Mouse (Mus musculus): ENCODE results near the gene Pde3a.
"Not testable (repeated sequence)": the region's sequence is repeated elsewhere in the genome, so short reads cannot be mapped to it uniquely, and the experiment has no call there.

Gene Pde3a

DNA sequence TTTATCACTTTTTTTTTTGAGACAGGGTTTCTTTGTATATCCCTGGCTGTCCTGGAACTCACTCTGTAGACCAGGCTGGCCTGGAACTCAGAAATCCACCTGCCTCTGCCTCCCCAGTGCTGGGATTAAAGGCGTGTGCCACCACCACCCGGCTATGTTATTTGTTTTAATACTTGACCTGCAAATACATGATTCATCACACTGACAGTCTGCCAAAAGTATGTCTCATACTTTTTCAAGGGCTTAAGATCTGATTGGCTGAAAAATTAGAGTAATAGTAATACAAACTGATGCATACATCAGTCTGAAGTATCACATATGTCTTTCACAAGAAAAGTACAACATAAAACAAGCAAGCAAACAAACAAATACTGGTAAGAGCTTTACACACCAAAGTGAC lies 78.1 kb downstream of the Pde3a start:
- not testable (repeated sequence) for DNase-seq (ENCODE audit: low read depth, low spot score)

DNA sequence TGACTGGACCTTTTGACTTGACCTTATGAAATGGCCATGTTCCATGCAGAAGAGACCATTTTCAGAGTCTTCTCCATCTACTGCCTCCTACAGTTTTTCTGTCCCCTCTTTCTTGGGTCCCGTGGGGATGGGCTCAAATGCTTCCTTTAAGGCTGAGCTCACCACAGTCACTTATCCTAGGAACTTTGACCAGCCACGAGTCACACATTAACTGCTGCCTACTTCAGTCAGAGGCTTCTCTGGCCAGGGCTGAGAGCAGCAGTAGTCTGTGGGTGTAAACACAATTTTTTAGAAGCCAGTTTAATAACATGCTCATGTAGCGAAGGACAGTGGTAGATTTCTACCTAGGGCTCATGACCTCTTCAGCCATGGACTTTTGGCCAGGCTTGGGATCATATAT lies 79.0 kb downstream of the Pde3a start:
- DNase-seq (ENCODE audit: low read depth, low spot score) = no peak

DNA sequence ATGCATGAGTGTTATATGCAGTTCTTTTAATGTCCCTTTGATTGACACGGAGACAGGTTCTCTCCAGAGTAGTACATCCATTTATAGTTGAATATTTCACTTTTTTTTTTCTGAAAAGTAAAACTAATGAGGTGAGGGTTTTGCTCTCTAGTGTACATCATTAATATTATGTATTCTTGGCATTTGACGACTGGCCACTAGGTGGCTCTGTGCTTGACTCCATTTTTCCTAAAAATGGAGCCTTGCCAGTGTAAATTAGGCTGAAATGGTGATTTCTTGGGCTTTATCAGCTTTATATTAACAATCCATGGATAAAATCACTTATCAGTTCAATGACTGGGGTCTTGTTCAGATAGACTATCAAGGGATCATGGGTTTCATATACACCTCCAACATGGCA lies 82.4 kb downstream of the Pde3a start:
- no peak for DNase-seq (ENCODE audit: low read depth, low spot score)

DNA sequence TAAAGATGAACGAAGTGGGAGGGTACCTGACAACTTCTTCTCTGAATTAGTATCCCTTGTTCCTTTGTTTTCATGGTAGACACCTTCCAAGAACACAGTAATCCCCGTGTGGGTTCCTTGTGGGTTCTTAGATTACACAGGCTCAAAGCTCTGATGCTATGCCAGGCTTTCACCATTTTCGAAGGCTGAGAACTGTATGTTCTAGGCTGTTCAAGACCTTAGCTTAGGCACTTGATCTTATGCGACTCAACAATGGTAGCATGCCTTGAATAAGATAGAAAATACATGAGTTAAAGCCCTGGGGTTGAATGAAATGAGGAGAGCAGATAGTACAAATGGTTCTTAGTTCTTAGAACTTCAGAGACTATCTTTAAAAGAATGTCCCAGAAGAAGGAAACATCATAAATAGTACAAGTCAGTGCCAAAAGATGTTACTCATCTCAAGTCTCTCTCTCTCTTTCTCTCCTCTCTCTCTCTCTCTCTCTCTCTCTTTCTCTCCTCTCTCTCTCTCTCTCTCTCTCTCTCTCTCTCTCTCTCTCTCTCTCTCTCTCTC lies 83.6 kb downstream of the Pde3a start:
- DNase-seq (ENCODE audit: low read depth, low spot score) = no peak

DNA sequence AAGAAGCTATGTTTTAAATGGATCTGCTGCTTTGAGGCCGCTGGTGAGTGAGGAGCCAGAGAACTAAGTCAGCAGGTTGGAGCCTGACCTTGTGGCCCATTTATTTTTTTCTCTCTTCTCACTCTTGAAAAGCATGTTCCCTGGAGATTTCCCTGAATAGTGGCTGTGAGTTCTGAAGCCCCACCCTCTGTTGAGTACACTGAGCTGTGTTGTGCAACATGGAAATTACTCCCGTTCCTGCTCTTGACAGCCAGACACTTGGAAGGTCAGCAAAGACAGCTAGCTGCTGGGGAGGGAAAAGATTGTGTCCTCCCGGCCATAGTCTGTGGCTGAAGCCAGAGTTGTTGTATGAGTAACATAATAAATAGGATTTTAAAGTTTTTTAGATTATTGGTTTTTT lies 84.2 kb downstream of the Pde3a start:
- no peak for DNase-seq (ENCODE audit: low read depth, low spot score)

DNA sequence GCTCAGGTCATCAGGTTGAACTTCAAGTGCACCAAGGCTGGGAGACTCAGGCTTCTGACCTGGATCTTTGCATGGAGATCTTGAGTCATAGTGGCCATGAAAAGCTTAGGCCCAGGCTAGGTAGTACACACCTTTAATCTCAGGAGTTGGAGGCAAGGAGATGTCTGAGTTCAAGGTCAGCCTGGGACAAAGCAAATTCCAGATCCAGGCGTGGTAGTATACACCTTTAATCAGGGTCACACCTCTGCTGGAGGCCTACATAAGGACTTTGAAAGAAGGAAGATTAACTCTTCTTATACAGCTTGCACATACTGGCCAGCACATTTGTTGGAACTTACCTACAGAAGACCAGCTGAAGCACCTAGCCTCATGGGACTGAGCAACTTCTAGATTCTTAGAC lies 86.8 kb downstream of the Pde3a start:
- DNase-seq (ENCODE audit: low read depth, low spot score) = no peak

DNA sequence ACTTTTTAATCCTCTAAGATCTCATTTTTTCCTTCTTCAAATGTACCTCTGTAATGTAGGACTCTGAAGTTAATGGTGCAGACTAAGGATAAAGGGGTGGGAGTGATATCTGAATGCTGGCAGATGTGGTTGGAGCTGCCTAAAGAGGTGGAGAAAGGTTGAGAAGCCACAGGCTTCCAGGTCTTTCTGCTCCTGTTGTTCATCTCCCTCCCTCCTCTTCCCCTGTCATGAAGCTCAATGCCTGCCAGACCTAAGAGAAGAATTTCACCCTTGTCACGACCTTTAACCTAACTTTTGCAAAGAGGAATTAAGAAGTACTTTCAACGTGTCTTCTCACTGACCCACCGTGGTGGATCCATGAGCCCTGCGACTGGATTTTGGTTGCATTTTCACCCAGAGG lies 87.4 kb downstream of the Pde3a start:
- DNase-seq (ENCODE audit: low read depth, low spot score) = no peak

DNA sequence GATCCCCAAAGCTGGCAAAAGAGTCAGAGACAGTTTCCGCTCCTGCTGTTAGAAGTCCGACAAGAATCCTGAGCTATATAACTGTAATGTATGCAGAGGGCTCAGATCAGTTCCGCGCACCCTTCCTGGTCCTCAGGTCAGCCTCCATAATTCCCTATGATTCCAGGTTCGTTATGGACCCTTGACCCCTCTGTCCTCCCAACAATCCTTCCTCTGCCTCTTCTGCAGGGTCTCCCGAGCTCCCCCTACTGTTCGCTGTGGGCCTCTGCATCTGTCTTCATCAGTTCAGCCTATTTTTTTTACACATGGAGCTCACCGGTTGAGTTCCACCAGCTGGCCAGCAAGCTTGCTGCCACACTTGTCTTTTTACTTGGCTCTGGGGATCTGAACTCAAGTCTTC lies 88.6 kb downstream of the Pde3a start:
- no peak for DNase-seq (ENCODE audit: low read depth, low spot score)

DNA sequence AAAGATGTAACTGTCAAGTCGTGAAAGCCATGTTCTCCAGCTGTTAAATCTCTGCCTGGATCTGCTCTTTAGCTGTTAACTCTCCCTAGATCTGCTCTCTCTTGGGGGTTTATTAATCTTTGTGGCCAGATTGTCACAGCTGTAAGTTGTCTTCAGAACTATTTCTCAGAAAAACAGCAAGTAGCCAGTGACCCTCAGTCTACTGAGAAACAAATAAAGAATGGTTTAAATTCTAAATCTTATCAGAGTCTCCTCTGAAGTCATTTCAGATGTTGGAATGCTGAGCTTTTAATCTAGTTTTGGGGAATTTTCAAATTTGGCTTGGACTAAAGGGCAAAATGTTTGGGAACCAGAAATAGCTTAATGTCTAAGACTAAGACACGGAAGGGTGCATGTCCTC lies 92.3 kb downstream of the Pde3a start:
- DNase-seq (ENCODE audit: low read depth, low spot score) = no peak

DNA sequence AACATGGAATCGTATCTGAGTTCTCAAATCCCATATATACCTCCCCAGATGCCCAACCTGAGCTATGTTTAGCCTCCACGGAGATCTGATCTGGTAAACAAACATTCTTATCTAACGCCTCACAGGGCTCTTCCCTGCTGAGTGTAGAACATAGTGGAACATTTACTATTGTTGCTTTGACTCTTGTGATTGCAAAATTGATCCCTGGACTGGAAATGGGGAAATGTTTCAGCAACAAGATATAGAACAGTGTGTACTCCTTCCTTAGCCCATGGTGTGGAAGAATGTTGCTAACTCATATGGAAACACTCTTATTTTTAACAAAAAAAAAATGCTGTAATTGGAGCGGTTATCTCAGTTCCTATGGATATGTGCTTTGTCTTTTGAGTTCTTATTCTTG lies 98.8 kb downstream of the Pde3a start:
- DNase-seq (ENCODE audit: low read depth, low spot score) = no peak

DNA sequence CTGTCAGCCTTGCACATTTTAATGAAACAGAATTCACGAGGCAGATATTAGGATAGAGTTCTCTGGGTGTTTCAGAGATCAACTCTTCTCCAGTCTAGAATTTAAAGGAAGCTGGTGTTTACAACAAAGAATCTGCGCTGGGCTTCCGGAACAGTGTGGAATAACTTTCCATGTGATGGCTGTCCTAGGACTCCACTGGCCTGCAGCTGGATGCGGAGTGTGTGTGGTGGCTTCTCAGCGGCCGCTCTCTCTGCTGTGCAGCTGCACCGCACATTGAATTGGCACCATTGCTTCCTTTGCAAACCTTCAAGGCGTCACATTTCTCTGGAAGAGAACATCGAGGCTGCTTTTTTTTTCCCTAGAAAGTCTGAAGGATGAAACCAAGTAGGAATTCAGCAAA lies 99.5 kb downstream of the Pde3a start:
- DNase-seq (ENCODE audit: low read depth, low spot score) = no peak

DNA sequence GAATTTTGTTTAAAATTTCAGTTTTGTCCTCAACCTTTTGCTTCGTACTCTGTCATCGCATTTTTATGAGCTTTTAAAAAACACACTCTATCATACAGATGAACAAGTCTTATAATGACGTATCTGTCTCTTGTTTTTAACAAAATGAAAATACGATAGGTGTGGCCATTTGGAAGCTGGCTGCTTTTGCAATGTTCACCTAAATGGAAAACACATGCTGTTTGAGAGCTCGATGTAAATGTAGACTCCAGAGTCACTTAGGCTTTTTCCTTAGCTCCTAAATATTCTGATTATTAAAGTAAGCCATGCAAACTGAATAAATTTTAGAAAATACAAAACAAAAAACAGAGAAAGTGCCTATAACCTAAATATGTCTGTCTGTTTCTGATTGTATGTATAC lies 101.2 kb downstream of the Pde3a start:
- no peak for DNase-seq (ENCODE audit: low read depth, low spot score)

DNA sequence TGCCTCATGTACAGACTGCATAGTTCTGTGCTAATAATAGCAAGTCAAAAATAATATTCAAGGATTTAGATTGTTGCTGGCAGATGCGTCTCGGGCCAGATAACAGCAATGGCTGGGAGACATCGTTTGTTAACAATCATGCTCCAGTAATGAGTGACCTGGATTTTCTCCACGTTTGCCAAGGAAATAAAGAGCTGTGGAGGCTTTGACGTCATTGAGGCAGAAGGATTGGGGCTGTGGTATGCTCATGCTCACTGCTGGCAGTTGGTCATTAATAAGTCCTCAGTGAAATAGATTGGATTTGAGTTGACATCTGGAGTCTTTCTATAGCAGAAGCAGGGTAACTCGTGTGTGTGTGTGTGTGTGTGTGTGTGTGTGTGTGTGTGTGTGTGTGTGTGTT lies 103.2 kb downstream of the Pde3a start:
- DNase-seq (ENCODE audit: low read depth, low spot score) = no peak

DNA sequence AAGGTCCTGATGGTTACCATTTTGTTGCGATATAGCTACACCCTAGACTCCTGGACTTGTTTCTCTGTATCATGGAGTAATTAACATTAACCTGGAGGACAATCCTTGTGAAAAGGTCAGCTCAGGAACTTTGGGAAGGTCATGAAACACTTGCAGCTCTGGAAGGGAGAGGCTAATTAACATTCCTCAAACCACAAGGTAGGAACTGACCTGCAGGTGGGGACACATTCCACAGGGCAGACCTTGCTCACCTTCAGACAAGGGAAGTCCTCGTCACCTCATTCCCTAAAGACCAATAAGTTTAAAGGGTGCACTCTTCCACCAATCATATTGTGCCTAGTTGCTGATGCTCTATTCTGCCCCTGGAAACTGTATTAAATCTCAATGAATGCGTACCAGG lies 114.6 kb downstream of the Pde3a start:
- no peak for DNase-seq (ENCODE audit: low read depth, low spot score)

DNA sequence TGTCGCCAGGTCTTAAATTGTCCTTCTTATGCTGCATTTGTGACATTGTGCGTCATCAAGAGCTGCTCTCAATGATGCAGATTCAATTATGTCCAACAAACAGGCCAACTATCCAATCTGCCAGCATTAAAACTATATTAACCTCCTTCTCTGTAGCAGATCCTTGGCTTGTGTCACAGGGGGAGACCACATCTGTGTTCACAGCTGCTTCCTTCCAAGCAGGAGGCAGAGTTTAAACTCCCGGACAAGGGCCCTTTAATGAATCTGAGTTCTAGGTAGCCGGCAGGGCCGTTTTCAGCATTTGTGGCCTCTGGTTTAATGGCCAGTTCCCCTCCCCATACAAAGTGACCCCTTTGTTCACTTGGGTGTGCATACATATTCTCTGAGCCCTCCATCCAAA lies 118.0 kb downstream of the Pde3a start:
- no peak for DNase-seq (ENCODE audit: low read depth, low spot score)

DNA sequence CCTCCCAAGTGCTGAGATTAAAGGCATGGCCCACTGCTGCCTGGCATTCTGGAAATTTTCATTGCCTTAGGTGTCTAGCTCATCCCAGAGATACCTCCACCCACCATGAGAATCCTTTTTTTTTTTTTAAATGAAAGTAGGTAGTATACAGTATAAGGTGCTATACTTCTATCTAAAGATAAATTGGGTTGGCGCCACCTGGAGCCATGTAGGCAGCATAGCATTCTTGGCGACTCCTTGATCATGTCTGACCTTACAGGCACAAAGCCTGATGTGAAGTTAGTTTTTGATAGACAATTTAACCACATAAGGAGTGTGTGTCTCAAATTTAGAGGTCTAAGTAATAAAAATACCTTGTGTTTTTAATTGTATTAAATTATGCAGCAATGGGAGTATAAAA lies 123.6 kb downstream of the Pde3a start:
- DNase-seq (ENCODE audit: low read depth, low spot score) = no peak

DNA sequence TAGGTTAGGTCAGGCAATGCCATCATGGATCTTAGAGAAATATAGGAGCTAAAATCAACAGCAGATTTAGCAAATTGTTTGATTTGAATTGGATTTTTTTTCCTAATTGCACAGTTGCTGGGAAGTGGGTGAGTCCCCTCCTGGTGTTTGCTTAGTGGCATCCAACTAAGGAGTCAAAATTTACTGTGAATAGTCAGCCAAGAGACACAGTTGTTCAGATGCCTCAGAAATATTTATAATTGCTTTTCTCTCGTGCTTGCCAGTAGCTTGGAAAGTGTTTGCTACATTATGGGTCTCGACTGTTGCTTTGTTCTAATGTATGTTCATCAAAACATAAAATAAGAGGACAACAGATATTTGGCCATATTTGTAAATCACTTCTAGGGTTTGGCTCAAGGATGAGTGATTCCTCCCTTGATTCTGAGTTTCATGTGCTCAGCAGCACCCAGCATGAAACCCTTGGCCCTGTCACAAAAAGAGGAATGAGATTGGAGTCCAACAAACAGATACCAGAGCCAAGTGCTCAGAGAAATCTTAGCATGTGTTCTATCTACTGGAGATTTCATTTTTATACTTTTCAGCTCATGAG lies 125.5 kb downstream of the Pde3a start:
- DNase-seq (ENCODE audit: low read depth, low spot score) = peak; percentile 16

DNA sequence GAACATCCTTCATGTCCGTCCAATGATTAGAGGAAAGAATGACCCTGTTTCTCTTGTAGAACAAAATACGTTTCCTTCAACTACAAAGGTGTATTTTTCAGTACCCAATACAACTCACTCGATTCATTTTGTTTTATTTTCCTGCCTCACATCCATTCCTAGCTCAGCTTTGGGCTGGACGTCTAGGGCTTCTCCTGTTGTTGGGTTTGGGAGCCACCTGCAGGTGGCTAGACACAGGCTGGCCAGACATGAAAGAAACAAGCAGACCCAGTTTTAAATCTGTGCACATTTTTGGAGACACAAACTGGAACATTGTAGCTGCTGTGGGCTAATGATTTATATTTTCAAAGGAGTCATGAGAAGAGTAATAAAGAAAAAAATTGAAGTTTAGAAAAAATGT lies 126.1 kb downstream of the Pde3a start:
- no peak for DNase-seq (ENCODE audit: low read depth, low spot score)

DNA sequence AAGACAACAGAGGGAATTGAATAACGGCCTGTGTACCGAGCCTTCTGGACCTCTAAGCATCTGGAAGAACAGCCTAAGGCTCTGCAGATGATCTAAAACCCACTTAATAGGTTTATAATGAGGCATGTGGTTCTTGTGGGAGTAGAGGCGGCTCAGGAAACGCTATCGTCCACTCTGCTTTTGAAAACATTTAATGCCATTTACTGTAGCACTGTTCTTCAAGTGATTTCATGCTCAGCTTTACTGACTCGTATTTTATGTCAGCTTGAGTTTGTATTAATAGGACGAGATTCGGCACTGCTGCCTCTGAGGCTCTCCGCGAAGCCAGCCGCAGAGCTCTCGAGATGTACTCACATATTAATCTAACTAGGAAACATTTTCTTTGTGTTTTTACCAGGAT lies 131.9 kb downstream of the Pde3a start:
- no peak for DNase-seq (ENCODE audit: low read depth, low spot score)

DNA sequence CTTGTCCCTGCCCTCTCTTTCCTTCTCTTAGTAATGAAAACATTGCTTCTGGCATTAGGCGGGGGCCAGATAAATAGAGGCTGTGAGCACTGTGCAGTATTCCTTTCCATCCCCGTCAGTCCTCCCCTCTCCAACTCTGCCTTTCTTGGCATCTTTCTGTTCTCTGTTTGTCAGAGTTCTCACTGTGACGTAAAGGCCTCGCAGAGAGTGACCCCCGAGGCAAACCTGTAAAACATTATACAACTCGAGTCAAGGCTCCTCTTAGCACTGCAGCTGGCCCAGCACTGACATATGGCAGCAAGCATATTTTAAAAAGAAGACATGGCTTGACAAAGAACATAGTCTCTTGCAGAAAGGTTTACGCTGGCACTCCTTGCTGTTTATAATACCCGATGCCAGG lies 132.4 kb downstream of the Pde3a start:
- no peak for DNase-seq (ENCODE audit: low read depth, low spot score)

DNA sequence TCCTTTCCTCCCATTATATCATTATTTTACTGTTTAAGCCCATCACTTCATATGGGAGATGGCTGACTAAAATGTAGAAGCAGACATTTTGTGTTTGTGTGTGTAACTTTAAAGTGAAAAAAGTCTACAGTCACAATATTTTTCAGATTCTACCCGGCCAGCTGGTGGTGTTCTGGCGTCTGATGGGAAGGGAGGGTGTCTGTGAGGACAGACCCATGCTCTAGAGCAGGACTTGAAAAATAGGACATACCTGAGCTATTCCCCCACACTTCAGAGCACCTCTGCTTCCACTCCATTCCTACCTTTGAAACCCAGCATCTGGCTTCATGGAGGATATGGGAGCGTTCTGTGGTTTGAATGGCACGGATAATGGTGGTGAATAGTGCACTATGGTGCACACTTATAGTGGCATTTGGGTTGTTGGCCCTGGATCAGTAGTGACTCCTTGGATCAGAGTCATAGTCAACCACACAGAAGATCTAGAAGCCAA lies 132.9 kb downstream of the Pde3a start:
- no peak for DNase-seq (ENCODE audit: low read depth, low spot score)

DNA sequence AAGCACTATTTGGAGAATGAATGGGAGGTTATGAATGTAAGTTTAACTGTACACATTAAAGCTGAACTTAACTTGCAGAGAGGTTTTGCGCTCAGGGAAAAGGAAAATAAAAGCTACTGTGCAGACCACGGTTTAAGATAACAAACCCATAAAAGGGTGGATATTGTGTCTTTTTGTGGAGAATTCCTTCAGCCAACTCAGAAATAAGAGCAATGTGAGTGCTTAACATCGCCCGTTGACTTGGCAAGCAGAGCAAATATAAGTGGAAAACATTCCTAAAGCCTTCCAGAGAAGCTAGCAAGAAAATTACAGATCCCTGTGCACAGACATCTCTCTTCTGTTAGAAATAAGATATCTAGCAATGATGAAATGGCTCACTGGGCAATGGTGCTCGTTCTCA lies 139.0 kb downstream of the Pde3a start:
- no peak for DNase-seq (ENCODE audit: low read depth, low spot score)

DNA sequence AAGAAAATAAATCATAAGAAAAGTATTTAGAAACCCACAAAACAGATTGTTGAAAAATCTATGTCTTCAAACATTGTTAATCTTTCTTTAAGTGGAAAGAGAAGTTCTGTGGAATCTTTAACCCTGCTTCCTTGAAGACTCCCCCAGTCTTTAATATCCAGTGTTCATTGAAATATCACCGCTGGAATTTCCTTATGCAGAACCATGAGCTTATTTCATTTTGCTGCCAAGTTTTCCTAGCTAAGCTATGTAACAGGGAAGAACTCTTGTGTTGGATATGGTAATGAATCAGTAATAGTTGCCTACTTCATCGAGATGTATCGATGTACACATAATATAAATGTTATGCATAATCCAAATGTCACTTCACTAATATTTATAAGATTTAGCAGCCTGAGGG lies 146.9 kb downstream of the Pde3a start:
- no peak for DNase-seq (ENCODE audit: low read depth, low spot score)

DNA sequence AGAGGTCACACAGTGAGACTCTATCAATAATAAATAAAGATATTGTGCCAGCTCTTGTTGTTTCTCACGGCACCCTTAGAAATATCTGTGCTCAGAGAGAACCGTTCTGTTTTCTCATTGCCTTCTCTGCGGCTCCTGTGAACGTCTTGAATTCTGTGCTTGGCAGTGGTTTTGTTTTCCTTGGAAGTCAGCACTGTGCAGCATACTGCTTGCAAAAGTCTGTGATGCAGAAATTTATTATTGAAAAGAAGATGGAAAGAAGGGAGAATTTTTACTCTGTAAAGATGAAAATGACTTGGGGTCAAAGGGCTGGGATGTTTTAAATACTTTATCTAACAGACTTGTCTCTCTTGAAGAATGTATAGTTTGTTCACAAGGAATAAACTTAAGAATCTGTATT lies 150.3 kb downstream of the Pde3a start:
- DNase-seq (ENCODE audit: low read depth, low spot score) = no peak

All from telencephalon, adult 2 months (tissue).